Comparison of ENCODE assay signal across 8 mouse cellular contexts in the genomic region with DNA sequence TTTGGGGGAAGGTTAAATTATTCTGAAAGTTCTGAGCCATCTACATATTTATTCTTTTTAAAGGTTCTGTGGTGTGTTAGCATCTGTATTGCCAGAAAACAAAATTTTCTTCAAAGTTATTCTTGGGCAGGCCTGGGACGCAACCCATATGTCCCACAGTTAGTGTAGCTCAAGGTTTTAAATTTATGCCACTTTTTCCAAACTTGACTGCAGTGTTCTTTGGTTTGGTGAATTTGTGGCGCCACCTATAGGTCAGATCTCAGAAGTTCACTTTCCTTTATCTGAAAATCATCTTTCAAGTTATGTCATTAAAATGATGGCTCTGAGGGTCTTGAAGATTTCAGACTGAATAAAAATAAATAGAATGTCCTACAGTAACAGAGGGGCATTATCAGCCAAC.
DNase-seq lines count a peak whose midpoint lies in the region.

No protein-coding gene starts in this region.

- no peaks in the 10 kb centered on the region for H3K9me3 ChIP-seq in heart, embryonic 10.5 days

- intact Hi-C loops in heart, postnatal 14 days (cut with DNase I): loop anchor here (2.0 to 10.0 kb wide), 4 partner anchors 152 to 1199 kb away; no protein-coding TSS in a partner anchor

- H3K27me3 ChIP-seq in heart, embryonic 10.5 days (ENCODE audit: insufficient read depth, poor library complexity, severe bottlenecking): no peaks in the 10 kb centered on the region

- 16% methylated on average over 2 of the region's 2 CpGs for WGBS in heart, embryonic 10.5 days

- H3K36me3 ChIP-seq in heart, embryonic 10.5 days: no peaks in the 10 kb centered on the region

- H3K4me3 ChIP-seq in heart, embryonic 10.5 days: no peak overlapping the region

- H3K27ac ChIP-seq in heart, embryonic 10.5 days: no peak overlapping the region

- peak; percentile 16 to 32 for DNase-seq in heart, postnatal 14 days
- DNase-seq in heart, embryonic 10.5 days (ENCODE audit: low spot score): no peak
- DNase-seq in 416B (ENCODE audit: low read depth) (peak; percentile 35), NIH3T3 (ENCODE audit: low read depth) (peak; percentile 63)
- DNase-seq in embryo, embryonic 11.5 days (ENCODE audit: low read depth, low spot score): peak; percentile 31
- DNase-seq in left cerebral cortex, adult 11 months (ENCODE audit: low spot score): peak; percentile 49
- DNase-seq in retina, postnatal 7 days (ENCODE audit: low read depth, low spot score): peak; percentile 9
- no peak for DNase-seq in urinary bladder, adult 18-20 months (ENCODE audit: low spot score in 2 of 2)

- H3K4me1 ChIP-seq in heart, embryonic 10.5 days: no peaks in the 10 kb centered on the region

Comparison
In these comparisons a context has a peak if more than half of its experiments do, and no peak if none do; other contexts are left out.
1. DNase-seq: peak in heart, postnatal 14 days (2 of 2), 416B (single experiment), NIH3T3 (single experiment), embryo, embryonic 11.5 days (single experiment), left cerebral cortex, adult 11 months (single experiment) and retina, postnatal 7 days (single experiment); none in heart, embryonic 10.5 days (single experiment) and urinary bladder, adult 18-20 months (0 of 2).